Mouse (Mus musculus) bone marrow, adult 2 months (tissue): ENCODE data around the gene Lrrk1. TPM values are rescaled to one million over a fixed set of nuclear protein-coding genes. Genes with fewer than 3 reads are reported as not detected.

Experiments used
- H3K27ac ChIP-seq: fragments of 200-500 bp; 2 replicates; pipeline ENCODE4 v1.5.1; 2012; ENCODE audit warnings: low read depth, mild to moderate bottlenecking, control low read depth, inconsistent platforms, low read length; ENCODE audit not compliant: control insufficient read depth, poor library complexity, insufficient read depth
- H3K4me1 ChIP-seq: fragments of 200-500 bp; 2 replicates; pipeline ENCODE4 v1.6.1; 2011; ENCODE audit warnings: low read length; ENCODE audit not compliant: control insufficient read depth, insufficient read depth
- H3K4me3 ChIP-seq: fragments of 200-500 bp; replicated peaks from 2 replicates; pipeline ENCODE3; 2011; ENCODE audit warnings: mild to moderate bottlenecking, low read depth, low read length, control low read depth; ENCODE audit not compliant: control insufficient read depth
- CTCF ChIP-seq: fragments of 200-500 bp; IDR thresholded peaks from 2 replicates; pipeline ENCODE4 v1.5.1; 2011; ENCODE audit warnings: low read length, control low read depth; ENCODE audit not compliant: control insufficient read depth, insufficient read depth
- POLR2A ChIP-seq: fragments of 200-500 bp; IDR thresholded peaks from 2 replicates; pipeline ENCODE4 v1.6.1; 2011; ENCODE audit warnings: low read depth, mild to moderate bottlenecking, control low read depth, low read length, borderline replicate concordance; ENCODE audit not compliant: control insufficient read depth
- WGBS: fragments of 180-500 bp; shearing (Covaris S2); methylation state at CpG from one replicate; pipeline ENCODE4 v1.1.7; 2018; 5-methylcytosine and 5-hydroxymethylcytosine counted together
- polyA plus RNA-seq: library from polyadenylated mRNA; stranded (reverse); fragments of >200 nt; gene quantifications from 2 replicates; pipeline ENCODE4 v1.2.4, GENCODE M21; 2011; ENCODE audit warnings: low replicate concordance; ENCODE audit not compliant: missing spikeins, insufficient read depth, insufficient read length

The Lrrk1 gene
- polyA plus RNA-seq, 1 experiment, result 21.6 TPM

DNA sequence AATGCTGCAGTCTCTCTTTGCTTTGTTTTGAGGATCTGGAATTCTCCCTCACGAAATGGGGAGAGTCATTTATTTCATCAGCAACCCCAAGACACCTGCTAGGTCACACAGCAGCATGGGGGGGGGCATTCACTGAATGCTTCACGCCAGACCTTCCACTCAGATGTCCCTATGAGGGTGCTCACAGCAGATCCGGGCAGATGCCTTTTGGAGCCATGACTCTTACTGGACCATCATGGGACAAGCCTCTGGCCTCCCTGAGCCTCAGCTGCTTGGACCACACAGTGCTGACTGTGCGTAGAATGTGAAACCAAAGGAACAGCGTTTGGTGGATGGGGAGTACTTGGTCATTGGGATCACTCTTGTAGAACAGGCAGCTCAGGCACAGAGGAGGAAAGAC lies 142.5 kb downstream of the Lrrk1 start:
- TF ChIP-seq POLR2A, result no peak
- TF ChIP-seq CTCF, result no peak
- H3K27ac ChIP-seq, result no peak overlapping the region
- H3K4me1 ChIP-seq, result no peaks in the 10 kb centered on the region; the same call in 1 of the 2 replicates
- no peak overlapping the region for H3K4me3 ChIP-seq
- WGBS, result 79% methylated on average over 5 of the region's 5 CpGs

GRCm38 (mm10) chr7:66243766-66244325 lies 144.3 kb downstream of the Lrrk1 start:
- 74% methylated on average over 7 of the region's 7 CpGs for WGBS
- no peak overlapping the region for H3K4me3 ChIP-seq
- TF ChIP-seq POLR2A (no peak), CTCF (no peak)
- no peak overlapping the region for H3K27ac ChIP-seq
- no peaks in the 10 kb centered on the region; the same call in 1 of the 2 replicates for H3K4me1 ChIP-seq

DNA sequence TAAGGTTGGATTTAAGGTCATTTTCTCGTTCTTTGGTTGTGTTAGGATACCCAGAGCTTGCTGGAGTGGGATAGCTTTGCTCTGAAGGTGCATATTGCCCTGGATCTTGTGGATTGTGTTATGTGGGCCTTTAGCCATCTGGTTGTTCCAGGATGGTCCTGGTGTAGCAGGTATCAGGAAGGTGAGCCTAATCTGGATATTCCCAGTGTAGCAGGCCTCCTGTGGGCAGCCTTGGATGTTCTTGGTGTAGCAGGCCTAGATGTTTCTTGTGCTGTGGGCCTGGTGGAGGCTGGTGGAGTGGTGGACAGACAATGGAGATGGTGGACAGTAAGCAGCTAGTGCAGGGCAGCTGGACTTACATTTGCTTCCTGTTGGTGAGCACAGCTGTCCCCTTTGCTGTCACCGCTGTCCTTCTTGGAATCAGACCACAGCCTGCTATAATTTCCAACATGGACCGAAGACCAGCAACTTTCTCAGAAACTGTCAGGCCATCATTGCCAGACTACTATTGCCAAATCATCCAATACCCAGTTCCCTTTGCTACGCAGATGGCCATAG lies 146.2 kb downstream of the Lrrk1 start:
- no peak for TF ChIP-seq CTCF
- TF ChIP-seq POLR2A, result no peak
- 77% methylated on average over 4 of the region's 4 CpGs for WGBS
- H3K4me1 ChIP-seq, result no peaks in the 10 kb centered on the region
- H3K4me3 ChIP-seq, result no peak overlapping the region
- H3K27ac ChIP-seq, result no peak overlapping the region

- TF ChIP-seq CTCF (no peak), POLR2A (no peak)
- H3K4me1 ChIP-seq, result peaks cover 4% of the 10 kb centered on the region
- H3K4me3 ChIP-seq, result no peak overlapping the region
- H3K27ac ChIP-seq, result no peak overlapping the region
- 94% methylated on average over 3 of the region's 3 CpGs for WGBS
Measured at GRCm38 (mm10) chr7:66238157-66238556, 150.0 kb downstream of the Lrrk1 start.

DNA sequence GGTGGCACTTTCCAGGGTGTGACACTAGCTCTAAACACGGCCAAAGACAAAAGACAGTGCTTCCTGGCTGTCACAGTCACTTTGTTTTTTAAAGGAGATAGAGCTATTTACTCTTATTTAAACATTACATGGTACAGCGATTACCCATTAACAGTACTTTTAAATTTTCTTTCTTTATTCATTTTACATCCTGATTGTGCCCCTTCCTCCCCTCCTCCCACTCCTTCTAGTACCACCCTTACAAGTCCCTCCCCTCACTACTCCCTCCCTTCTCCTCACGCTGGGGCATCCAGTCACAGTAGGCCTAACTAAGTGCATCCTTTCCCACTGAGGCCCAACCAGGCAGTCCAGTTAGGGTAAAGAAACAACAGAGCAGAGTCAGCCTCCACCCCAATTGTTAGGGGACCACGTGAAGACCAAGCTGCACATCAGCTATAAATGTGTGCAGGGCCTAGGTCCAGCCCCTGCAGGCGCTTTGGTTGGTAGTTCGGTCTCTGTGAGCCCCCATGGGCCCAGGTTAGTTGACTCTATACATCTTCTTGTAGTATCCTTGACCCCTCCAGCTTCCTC lies 154.1 kb downstream of the Lrrk1 start:
- Histone ChIP-seq H3K4me1 (peaks cover 13% of the 10 kb centered on the region), H3K4me3 (no peak overlapping the region), H3K27ac (no peak overlapping the region)
- WGBS, result 80% methylated on average over 6 of the region's 6 CpGs
- no peak for TF ChIP-seq CTCF

DNA sequence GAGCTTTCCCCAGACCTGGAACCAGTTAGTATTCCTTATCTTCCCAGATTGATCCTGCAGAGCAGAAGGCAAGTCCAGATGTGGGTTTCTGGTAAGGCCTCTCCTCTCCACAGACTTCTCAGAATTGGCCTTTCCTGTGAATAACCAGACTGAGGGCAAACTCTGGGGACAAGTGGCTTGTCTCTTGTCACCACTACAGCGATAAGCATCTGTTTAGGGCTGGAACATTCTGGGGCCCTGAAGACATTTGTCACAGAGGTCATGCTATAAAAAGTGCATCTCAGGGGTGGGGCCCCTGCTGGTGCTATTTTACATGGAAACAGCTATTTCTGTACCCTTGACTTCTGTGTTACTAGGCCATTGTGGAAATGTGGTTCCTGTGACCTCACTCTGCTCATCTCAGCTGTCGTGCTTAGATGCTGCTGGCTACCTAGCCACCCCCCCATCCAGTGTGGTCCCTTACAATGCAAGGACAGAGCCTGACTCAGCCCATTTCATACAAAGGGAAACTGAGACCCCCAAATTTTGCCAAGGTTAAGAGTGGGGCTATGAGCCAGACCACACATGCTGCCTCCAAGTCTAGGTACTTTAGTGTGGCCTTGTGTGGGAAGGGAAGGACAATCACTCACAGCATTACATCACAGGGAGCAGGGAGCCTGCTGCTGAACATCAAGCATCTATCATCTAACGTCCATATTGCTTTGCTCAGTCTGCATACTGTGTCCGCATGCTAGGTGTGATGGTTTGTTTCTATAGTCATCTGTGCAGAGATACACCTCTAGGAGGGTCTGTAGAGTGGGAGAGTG lies 154.8 kb downstream of the Lrrk1 start:
- H3K4me1 ChIP-seq, result peaks cover 13% of the 10 kb centered on the region
- TF ChIP-seq CTCF, result no peak
- no peak overlapping the region for H3K4me3 ChIP-seq
- H3K27ac ChIP-seq, result peak overlapping the region; percentile 24; the same call in 1 of the 2 replicates
- WGBS, result 32% methylated on average over 4 of the region's 4 CpGs

DNA sequence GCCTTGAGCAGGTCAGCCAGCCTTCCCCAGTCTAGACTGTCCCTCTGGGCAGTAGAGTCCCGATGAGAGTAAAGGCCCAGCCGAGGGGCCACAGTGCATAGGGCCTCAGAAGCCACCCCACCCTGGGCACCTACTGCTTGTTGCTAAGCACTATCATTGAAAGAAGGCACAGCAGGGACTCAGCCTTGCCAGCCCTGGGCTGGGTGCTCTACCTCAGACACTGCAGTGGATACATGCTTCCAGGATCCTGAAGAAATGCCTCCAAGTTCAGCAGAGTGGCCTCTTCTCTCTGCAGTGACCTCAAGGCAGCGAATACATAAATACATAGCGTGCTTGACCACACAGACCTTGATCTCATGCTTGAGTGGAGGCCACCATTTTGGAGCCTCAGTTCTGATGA lies 156.3 kb downstream of the Lrrk1 start:
- Histone ChIP-seq H3K4me1 (peaks cover 13% of the 10 kb centered on the region), H3K27ac (peak overlapping the region; percentile 17; the same call in 1 of the 2 replicates), H3K4me3 (no peak overlapping the region)
- TF ChIP-seq CTCF, result no peak
- no peak for TF ChIP-seq POLR2A
- WGBS, result 86% methylated on average over 4 of the region's 4 CpGs
